Mouse (Mus musculus): Measurements from ENCODE around the gene A730061H03Rik. TPM values are rescaled to one million over a fixed set of nuclear protein-coding genes. Genes with fewer than 3 reads are reported as not detected.
A peak's percentile ranks its signal among the peaks of the same experiment; 100 is the strongest.

A730061H03Rik gene
- polyA plus RNA-seq, 1 experiment, result not detected

GRCm38 (mm10) chr14:55551347-55551746 is 8.9 kb downstream of the A730061H03Rik start:
- Histone ChIP-seq H3K27ac (ENCODE audit: insufficient read depth, low read depth, low read length) (no peak overlapping the region), H3K4me3 (ENCODE audit: low read depth, low read length) (no peak overlapping the region), H3K36me3 (ENCODE audit: control insufficient read depth, insufficient read depth, low read length) (peaks cover 23% of the 10 kb centered on the region), H3K27me3 (ENCODE audit: control insufficient read depth, insufficient read depth, low read length) (no peaks in the 10 kb centered on the region), H3K4me1 (ENCODE audit: control insufficient read depth, insufficient read depth, insufficient read length, low read length) (peaks cover 4% of the 10 kb centered on the region; the same call in 1 of the 2 replicates)
- no peak for TF ChIP-seq POLR2A (IDR thresholded peaks at IDR 0.05; ENCODE audit: low read depth, low read length)
- no peak for TF ChIP-seq CTCF (IDR thresholded peaks at IDR 0.05; ENCODE audit: extremely low read depth, insufficient read length, insufficient replicate concordance, low read depth, low read length)
- 82% methylated on average over 5 of the region's 5 CpGs for WGBS

- WGBS, result 79% methylated on average over 6 of the region's 6 CpGs
- H3K4me3 ChIP-seq (ENCODE audit: low read depth, low read length), result no peak overlapping the region
- TF ChIP-seq POLR2A (IDR thresholded peaks at IDR 0.05; ENCODE audit: low read depth, low read length), result no peak
- no peak for TF ChIP-seq CTCF (IDR thresholded peaks at IDR 0.05; ENCODE audit: extremely low read depth, insufficient read length, insufficient replicate concordance, low read depth, low read length)
- H3K4me1 ChIP-seq (ENCODE audit: control insufficient read depth, insufficient read depth, insufficient read length, low read length), result peaks cover 4% of the 10 kb centered on the region; the same call in 1 of the 2 replicates
- peaks cover 27% of the 10 kb centered on the region for H3K36me3 ChIP-seq (ENCODE audit: control insufficient read depth, insufficient read depth, low read length)
- no peak overlapping the region for H3K27ac ChIP-seq (ENCODE audit: insufficient read depth, low read depth, low read length)
- no peaks in the 10 kb centered on the region for H3K27me3 ChIP-seq (ENCODE audit: control insufficient read depth, insufficient read depth, low read length)
These were observed 10.0 kb downstream of the A730061H03Rik start for GRCm38 (mm10) chr14:55550191-55550590.

- no peak overlapping the region for H3K4me3 ChIP-seq (ENCODE audit: low read depth, low read length)
- no peak overlapping the region for H3K27ac ChIP-seq (ENCODE audit: insufficient read depth, low read depth, low read length)
- H3K27me3 ChIP-seq (ENCODE audit: control insufficient read depth, insufficient read depth, low read length), result no peaks in the 10 kb centered on the region
- TF ChIP-seq CTCF (IDR thresholded peaks at IDR 0.05; ENCODE audit: extremely low read depth, insufficient read length, insufficient replicate concordance, low read depth, low read length) (no peak), POLR2A (IDR thresholded peaks at IDR 0.05; ENCODE audit: low read depth, low read length) (no peak)
- H3K36me3 ChIP-seq (ENCODE audit: control insufficient read depth, insufficient read depth, low read length), result peaks cover 30% of the 10 kb centered on the region
- H3K4me1 ChIP-seq (ENCODE audit: control insufficient read depth, insufficient read depth, insufficient read length, low read length), result peaks cover 4% of the 10 kb centered on the region; the same call in 1 of the 2 replicates
- 77% methylated on average over 9 of the region's 9 CpGs for WGBS
These were observed 15.9 kb downstream of the A730061H03Rik start for GRCm38 (mm10) chr14:55544334-55544733.

DNA sequence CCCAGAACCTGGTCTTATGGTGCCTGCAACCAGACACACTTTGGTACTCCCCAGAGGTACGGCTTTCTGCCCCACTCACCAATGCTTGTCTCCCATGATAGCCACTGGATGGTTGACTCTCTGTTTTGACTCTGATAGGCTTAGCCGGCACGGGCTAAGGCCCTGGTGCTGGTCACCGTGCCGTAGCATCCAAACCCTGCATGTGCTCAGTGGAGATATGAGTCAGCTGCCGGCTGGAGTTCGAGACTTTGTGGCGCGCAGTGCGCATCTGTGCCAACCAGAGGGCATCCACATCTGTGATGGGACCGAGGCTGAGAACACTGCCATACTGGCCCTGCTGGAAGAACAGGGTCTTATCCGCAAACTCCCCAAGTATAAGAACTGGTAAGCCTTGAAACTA is 17.9 kb downstream of the A730061H03Rik start:
- 98% methylated on average over 12 of the region's 12 CpGs for WGBS
- Histone ChIP-seq H3K4me3 (ENCODE audit: low read depth, low read length) (no peak overlapping the region), H3K36me3 (ENCODE audit: control insufficient read depth, insufficient read depth, low read length) (peaks cover 14% of the 10 kb centered on the region), H3K27me3 (ENCODE audit: control insufficient read depth, insufficient read depth, low read length) (no peaks in the 10 kb centered on the region), H3K27ac (ENCODE audit: insufficient read depth, low read depth, low read length) (no peak overlapping the region), H3K4me1 (ENCODE audit: control insufficient read depth, insufficient read depth, insufficient read length, low read length) (peaks cover 4% of the 10 kb centered on the region; the same call in 1 of the 2 replicates)
- TF ChIP-seq CTCF (IDR thresholded peaks at IDR 0.05; ENCODE audit: extremely low read depth, insufficient read length, insufficient replicate concordance, low read depth, low read length) (no peak), POLR2A (IDR thresholded peaks at IDR 0.05; ENCODE audit: low read depth, low read length) (no peak)

DNA sequence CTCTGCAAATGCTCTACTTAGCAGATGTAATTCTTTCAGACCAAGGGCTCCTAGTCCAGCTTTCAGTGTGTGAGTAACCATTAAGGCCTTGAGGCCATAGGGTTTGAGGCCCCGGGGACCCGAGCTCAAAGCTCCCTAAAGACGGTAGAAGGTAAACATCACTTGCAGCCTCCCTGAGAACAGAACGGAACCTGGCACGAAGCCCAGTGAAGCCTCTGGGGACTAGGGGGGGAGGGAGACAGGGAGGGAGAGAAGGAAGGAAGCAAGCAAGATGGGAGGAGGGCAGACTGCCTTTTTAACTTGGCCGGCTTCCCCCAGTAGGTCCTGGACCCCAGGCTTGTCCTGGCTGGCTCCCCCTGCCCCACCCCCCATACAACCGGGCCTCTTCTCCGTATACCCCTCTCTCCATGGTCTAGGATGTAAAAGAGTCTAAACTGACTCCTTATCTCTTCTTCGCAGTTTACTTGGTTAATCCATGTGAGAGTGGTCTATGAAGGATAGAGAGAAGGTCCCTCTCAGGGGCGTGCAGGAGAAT is 19.4 kb downstream of the A730061H03Rik start:
- 4% methylated on average over 10 of the region's 10 CpGs for WGBS
- peaks cover 4% of the 10 kb centered on the region; the same call in 1 of the 2 replicates for H3K4me1 ChIP-seq (ENCODE audit: control insufficient read depth, insufficient read depth, insufficient read length, low read length)
- H3K36me3 ChIP-seq (ENCODE audit: control insufficient read depth, insufficient read depth, low read length), result peaks cover 8% of the 10 kb centered on the region
- H3K27me3 ChIP-seq (ENCODE audit: control insufficient read depth, insufficient read depth, low read length), result no peaks in the 10 kb centered on the region
- peak overlapping the region; percentile 82 for H3K27ac ChIP-seq (ENCODE audit: insufficient read depth, low read depth, low read length)
- TF ChIP-seq POLR2A (IDR thresholded peaks at IDR 0.05; ENCODE audit: low read depth, low read length), result no peak
- no peak for TF ChIP-seq CTCF (IDR thresholded peaks at IDR 0.05; ENCODE audit: extremely low read depth, insufficient read length, insufficient replicate concordance, low read depth, low read length)
- H3K4me3 ChIP-seq (ENCODE audit: low read depth, low read length), result peak overlapping the region; percentile 88

- TF ChIP-seq CTCF (IDR thresholded peaks at IDR 0.05; ENCODE audit: extremely low read depth, insufficient read length, insufficient replicate concordance, low read depth, low read length) (no peak), POLR2A (IDR thresholded peaks at IDR 0.05; ENCODE audit: low read depth, low read length) (peak; percentile 59; the same call in 1 of the 2 replicates)
- Histone ChIP-seq H3K27me3 (ENCODE audit: control insufficient read depth, insufficient read depth, low read length) (no peaks in the 10 kb centered on the region), H3K4me3 (ENCODE audit: low read depth, low read length) (peak within 1 kb of the TSS; percentile 88), H3K36me3 (ENCODE audit: control insufficient read depth, insufficient read depth, low read length) (peaks cover 5% of the 10 kb centered on the region; the same call in 1 of the 2 replicates), H3K4me1 (ENCODE audit: control insufficient read depth, insufficient read depth, insufficient read length, low read length) (peaks cover 4% of the 10 kb centered on the region; the same call in 1 of the 2 replicates), H3K27ac (ENCODE audit: insufficient read depth, low read depth, low read length) (peak within 1 kb of the TSS; percentile 82)
- under 1% methylated on average over 32 of the region's 32 CpGs for WGBS
These were observed 20.0 kb downstream of the A730061H03Rik start, which contains the start of gene Pck2 for GRCm38 (mm10) chr14:55540067-55540786. Pck2 (plus strand) TSS chr14:55540266.

DNA sequence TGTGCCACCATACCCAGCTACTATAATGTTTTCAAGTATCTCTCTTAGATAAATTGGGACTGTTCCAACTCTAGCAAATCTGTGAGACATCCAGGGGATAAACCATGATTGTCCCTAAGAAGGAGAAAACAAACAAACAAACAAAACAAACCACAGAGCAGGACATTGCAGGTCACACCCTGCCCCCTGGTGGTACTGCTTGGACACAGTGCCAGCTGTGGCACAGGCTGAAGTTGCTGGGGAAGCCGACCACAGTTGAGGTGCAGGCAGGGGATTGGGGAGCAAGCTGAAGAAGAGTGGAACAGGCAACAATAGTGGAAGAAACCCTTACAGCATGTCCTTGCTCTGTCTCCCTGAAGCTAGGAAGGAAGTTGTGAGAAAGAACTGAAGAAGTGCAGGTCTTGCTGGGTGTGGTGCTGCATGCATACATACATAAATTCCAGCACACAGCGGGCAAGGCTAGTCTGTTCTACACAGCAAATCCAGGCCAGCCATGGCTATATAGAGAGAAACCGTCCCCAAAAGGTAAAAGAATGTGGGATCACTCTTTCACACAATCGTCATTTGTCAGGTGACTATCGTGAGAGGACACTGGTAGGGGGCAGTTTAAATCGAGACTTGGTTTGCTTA is 24.0 kb downstream of the A730061H03Rik start:
- Histone ChIP-seq H3K27ac (ENCODE audit: insufficient read depth, low read depth, low read length) (no peak overlapping the region), H3K27me3 (ENCODE audit: control insufficient read depth, insufficient read depth, low read length) (no peaks in the 10 kb centered on the region), H3K36me3 (ENCODE audit: control insufficient read depth, insufficient read depth, low read length) (no peaks in the 10 kb centered on the region), H3K4me1 (ENCODE audit: control insufficient read depth, insufficient read depth, insufficient read length, low read length) (peaks cover 4% of the 10 kb centered on the region; the same call in 1 of the 2 replicates), H3K4me3 (ENCODE audit: low read depth, low read length) (no peak overlapping the region)
- TF ChIP-seq POLR2A (IDR thresholded peaks at IDR 0.05; ENCODE audit: low read depth, low read length) (no peak), CTCF (IDR thresholded peaks at IDR 0.05; ENCODE audit: extremely low read depth, insufficient read length, insufficient replicate concordance, low read depth, low read length) (peak; percentile 76; the same call in 1 of the 2 replicates)
- 52% methylated on average over 6 of the region's 6 CpGs for WGBS
